Mouse (Mus musculus) mesoderm, embryonic 11.5 days (tissue): ENCODE measurements at regions not wholly inside any gene's neighbourhood (a gene's known extent, or its start where the extent isn't known, plus 50 kb on each side); places are given as distances from the start of the nearest gene placed in this dataset.
A peak's percentile ranks its signal among the peaks of the same experiment; 100 is the strongest.

Experiments
- DNase-seq: peaks from one replicate; pipeline ENCODE4 v3.0.0-alpha.2; 2012; ENCODE audit warnings: low read depth, low spot score

DNA sequence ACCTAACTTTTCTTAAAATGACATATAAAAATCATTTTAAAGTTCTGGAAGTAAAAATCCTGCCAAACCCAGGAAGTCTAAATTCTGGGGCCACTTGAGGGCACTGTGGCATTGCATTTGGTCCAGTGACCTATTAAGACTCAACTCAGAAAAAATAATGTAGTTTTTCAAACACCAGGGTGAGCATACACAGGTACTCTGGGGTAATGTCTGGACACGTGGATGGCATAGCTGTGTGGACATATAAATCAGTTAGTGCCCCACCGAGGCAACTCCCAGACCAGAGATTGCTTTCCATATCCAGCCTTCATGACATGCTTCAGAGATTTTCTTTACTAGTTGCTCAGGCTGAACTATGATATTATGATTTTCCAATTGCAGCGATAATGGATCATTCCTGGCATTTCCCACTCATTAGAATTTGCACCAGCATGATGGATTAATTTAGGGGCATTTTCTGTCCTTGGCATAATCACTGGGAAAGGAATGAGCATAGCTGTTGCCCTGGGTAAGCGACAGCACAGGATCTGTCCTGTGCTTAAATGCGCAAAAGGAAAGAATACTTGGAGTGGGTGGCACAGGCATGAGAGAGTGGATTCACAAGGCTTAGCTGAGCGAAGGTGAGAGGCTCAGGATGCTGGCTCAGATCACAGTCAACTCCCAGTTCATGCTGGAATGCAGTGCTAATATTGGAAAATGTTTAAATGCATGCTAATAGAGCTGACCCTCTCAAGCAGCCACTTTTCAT lies 1526.6 kb upstream of the Cdh8 start:
- DNase-seq = peak; percentile 4

DNA sequence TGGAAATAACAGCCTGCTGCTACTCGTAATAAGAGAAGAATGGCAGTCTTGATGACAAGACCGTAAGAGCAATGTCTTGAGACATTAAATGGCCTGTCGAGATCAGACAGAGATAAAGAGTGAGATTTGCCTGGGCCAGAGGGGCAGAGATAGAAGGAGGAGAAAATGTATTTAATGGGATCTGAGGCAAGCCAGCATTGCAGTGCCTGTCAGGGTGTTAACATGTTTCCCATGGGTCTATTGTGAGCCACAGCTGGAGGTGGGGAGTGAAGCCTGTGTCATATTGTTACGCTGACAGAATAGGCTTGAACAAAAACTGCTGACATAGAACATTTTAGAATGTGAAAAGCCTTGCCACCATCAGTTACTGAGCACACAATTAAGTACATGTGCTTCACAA lies 1523.3 kb upstream of the Cdh8 start:
- DNase-seq = peak; percentile 41

DNA sequence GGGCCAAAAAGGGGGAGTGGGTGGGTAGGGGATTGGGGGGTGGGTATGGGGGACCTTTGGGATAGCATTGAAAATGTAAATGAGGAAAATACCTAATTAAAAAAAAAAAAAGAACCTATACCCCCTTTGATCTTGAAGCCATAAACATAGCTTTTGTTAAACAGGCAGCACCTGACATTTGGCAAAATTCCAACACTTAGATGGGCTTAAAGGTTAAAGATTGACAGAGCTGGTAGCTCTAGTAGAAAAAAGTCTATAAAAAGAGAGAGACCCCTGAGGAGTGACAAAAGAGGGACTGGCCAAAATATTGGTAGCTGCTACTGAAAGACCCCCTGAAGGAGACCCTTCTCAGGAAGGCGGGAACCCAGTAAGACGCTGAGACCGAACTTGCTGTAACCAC lies 1474.0 kb upstream of the Cdh8 start:
- no peak for DNase-seq

DNA sequence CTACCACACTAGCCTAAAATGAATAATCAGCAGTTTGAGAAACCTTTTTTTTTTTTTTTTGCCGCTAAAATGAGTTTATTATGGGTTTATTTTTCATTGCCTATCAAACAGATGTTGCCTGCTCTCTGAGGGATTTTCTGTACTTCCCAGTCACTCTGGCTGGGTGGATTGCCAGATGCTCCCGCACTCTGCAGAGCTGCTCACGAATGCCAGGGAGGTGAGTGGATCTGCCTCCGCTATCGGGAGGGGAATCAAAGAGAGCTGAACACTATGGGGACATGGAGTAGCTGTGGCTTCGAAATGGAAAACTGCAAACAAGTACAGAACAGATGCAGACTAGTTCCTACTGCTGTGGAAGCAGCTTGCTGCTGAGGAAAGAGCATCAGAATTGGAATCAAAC lies 1449.4 kb upstream of the Cdh8 start:
- DNase-seq = no peak

DNA sequence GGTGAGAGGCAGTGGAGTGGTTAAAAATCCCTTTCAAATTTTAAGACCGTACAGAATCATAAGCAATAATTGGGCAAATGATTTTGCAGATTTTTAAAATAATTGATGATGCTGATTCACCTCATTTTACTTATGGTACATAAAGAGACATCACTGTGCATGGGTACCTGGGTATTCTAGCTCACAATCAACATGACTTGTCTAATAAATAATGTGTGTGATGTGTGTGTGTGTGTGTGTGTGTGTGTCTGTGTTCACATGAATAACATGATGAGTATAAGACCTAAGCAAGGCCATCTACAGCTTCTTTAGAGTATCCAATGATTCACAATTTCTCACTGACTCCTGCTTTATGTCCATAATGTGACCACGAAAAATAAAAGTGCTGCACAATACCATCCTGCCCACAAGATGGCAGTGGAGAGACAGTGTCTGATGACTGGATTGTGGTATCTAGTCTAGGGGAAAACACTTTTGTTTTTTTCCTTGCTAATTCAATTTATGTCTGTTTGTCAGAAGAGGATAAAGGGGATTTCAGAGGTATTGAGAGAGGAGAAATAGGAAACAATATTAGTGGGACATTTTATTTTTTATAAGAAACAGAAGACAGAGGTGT lies 1434.7 kb upstream of the Cdh8 start:
- peak; percentile 58 for DNase-seq
